ENCODE assay signal across 8 mouse cellular contexts in genomic region chr13:60686967-60687366, GRCm38 (mm10).
DNase-seq lines count a peak whose midpoint lies in the region; ATAC-seq lines count a peak whose summit lies in the region.

No protein-coding gene starts in this region.

- peak; percentile 97 for DNase-seq in heart, adult 11 months
- no peak for DNase-seq in heart, postnatal 25 days (ENCODE audit: low spot score)
- DNase-seq in kidney, adult 18-20 months: peak; percentile 78
- no peak for DNase-seq in urinary bladder, adult 18-20 months (ENCODE audit: low spot score in 2 of 2)

- WGBS in embryonic facial prominence, embryonic 15.5 days: 50% methylated on average over 12 of the region's 12 CpGs
- 72% methylated on average over 12 of the region's 12 CpGs for WGBS in limb, embryonic 13.5 days
- 81% methylated on average over 12 of the region's 12 CpGs for WGBS in midbrain, embryonic 13.5 days

- no peak overlapping the region for H3K9ac ChIP-seq in embryonic facial prominence, embryonic 15.5 days
- H3K9ac ChIP-seq in limb, embryonic 13.5 days: no peak overlapping the region
- no peak overlapping the region for H3K9ac ChIP-seq in midbrain, embryonic 13.5 days (replicated peaks)

- peaks cover 53% of the 10 kb centered on the region for H3K4me1 ChIP-seq in embryonic facial prominence, embryonic 15.5 days
- peaks cover 64% of the 10 kb centered on the region for H3K4me1 ChIP-seq in limb, embryonic 13.5 days
- H3K4me1 ChIP-seq in midbrain, embryonic 13.5 days (replicated peaks): peaks cover 39% of the 10 kb centered on the region

- intact Hi-C loops in heart, postnatal 25 days (cut with DNase I): loop anchor here (5.0 kb wide), 3 partner anchors 50 to 85 kb away; partner anchors contain the start of gene Dapk1

- no peak overlapping the region for H3K27ac ChIP-seq in embryonic facial prominence, embryonic 15.5 days (replicated peaks)
- no peak overlapping the region for H3K27ac ChIP-seq in limb, embryonic 13.5 days
- H3K27ac ChIP-seq in midbrain, embryonic 13.5 days: no peak overlapping the region

- no peaks in the 10 kb centered on the region for H3K27me3 ChIP-seq in embryonic facial prominence, embryonic 15.5 days
- H3K27me3 ChIP-seq in limb, embryonic 13.5 days: no peaks in the 10 kb centered on the region
- no peaks in the 10 kb centered on the region for H3K27me3 ChIP-seq in midbrain, embryonic 13.5 days

- peak; percentile 47; the same call in 1 of the 2 replicates for ATAC-seq in embryonic facial prominence, embryonic 15.5 days (ENCODE audit: insufficient number of reproducible peaks, low FRiP score, low TSS enrichment, low read depth)
- ATAC-seq in limb, embryonic 13.5 days (ENCODE audit: low FRiP score, low read depth): 0 out of 2 replicates have a peak, but pooled peaks have one; percentile 26
- no peak for ATAC-seq in midbrain, embryonic 13.5 days
- ATAC-seq in granulocyte monocyte progenitor cell, adult 5-6 weeks (replicated peaks; ENCODE audit: poor library complexity, severe bottlenecking): no peak

- no peaks in the 10 kb centered on the region for H3K36me3 ChIP-seq in embryonic facial prominence, embryonic 15.5 days
- peaks cover 4% of the 10 kb centered on the region; the same call in 1 of the 2 replicates for H3K36me3 ChIP-seq in limb, embryonic 13.5 days
- peaks cover 12% of the 10 kb centered on the region; the same call in 1 of the 2 replicates for H3K36me3 ChIP-seq in midbrain, embryonic 13.5 days

- H3K9me3 ChIP-seq in embryonic facial prominence, embryonic 15.5 days (replicated peaks): no peaks in the 10 kb centered on the region
- H3K9me3 ChIP-seq in limb, embryonic 13.5 days: peaks cover 1% of the 10 kb centered on the region; the same call in 1 of the 2 replicates
- H3K9me3 ChIP-seq in midbrain, embryonic 13.5 days: peaks cover 8% of the 10 kb centered on the region; the same call in 1 of the 2 replicates

- no peak overlapping the region for H3K4me2 ChIP-seq in embryonic facial prominence, embryonic 15.5 days (replicated peaks)
- H3K4me2 ChIP-seq in limb, embryonic 13.5 days (replicated peaks): no peak overlapping the region
- H3K4me2 ChIP-seq in midbrain, embryonic 13.5 days (replicated peaks): no peak overlapping the region

- H3K4me3 ChIP-seq in embryonic facial prominence, embryonic 15.5 days (replicated peaks): no peak overlapping the region
- no peak overlapping the region for H3K4me3 ChIP-seq in limb, embryonic 13.5 days
- no peak overlapping the region for H3K4me3 ChIP-seq in midbrain, embryonic 13.5 days (replicated peaks)

Comparison
In these comparisons a context has a peak if more than half of its experiments do, and no peak if none do; other contexts are left out.
1. DNase-seq: peak in heart, adult 11 months (single experiment) and kidney, adult 18-20 months (single experiment); none in heart, postnatal 25 days (single experiment) and urinary bladder, adult 18-20 months (0 of 2).
2. ATAC-seq: peak in embryonic facial prominence, embryonic 15.5 days (single experiment) and limb, embryonic 13.5 days (single experiment); none in midbrain, embryonic 13.5 days (single experiment) and granulocyte monocyte progenitor cell, adult 5-6 weeks (single experiment).